Mouse (Mus musculus) liver, embryonic 11.5 days (tissue): ENCODE results near the gene Psmc3ip. TPM values are rescaled to one million over a fixed set of nuclear protein-coding genes. Genes with fewer than 3 reads are reported as not detected.
A peak's percentile ranks its signal among the peaks of the same experiment; 100 is the strongest.

ENCODE experiments used
- ATAC-seq: fragments of 200-750 bp; cut with Nextera tagmentation; replicated peaks from 2 replicates; pipeline ENCODE4 v1.8.0; 2017; ENCODE audit warnings: moderate number of reproducible peaks, mild to moderate bottlenecking, moderate TSS enrichment, moderate library complexity; ENCODE audit not compliant: low FRiP score
- DNase-seq: peaks from one replicate; pipeline ENCODE4 v3.0.0-alpha.2; 2017; ENCODE audit warnings: low spot score
- H3K27ac ChIP-seq: fragments of 300-500 bp; sonication (generic); 2 replicates; pipeline ENCODE4 v1.5.1; 2014; ENCODE audit warnings: mild to moderate bottlenecking, low read depth, low read length, control low read depth
- H3K27me3 ChIP-seq: fragments of 300-500 bp; sonication (generic); replicated peaks from 2 replicates; pipeline ENCODE4 v1.6.1; 2014; ENCODE audit warnings: low read length, mixed read lengths; ENCODE audit not compliant: control insufficient read depth, insufficient read depth
- H3K36me3 ChIP-seq: fragments of 300-500 bp; sonication (generic); 2 replicates; pipeline ENCODE4 v1.6.1; 2014; ENCODE audit warnings: mild to moderate bottlenecking, low read length, moderate library complexity, mixed read lengths; ENCODE audit not compliant: control insufficient read depth, insufficient read depth
- H3K4me1 ChIP-seq: fragments of 300-500 bp; sonication (generic); replicated peaks from 2 replicates; pipeline ENCODE4 v1.6.1; 2014; ENCODE audit warnings: low read length, mixed read lengths; ENCODE audit not compliant: control insufficient read depth, insufficient read depth
- H3K4me2 ChIP-seq: fragments of 300-500 bp; sonication (generic); 2 replicates; pipeline ENCODE4 v1.6.1; 2014; ENCODE audit warnings: mild to moderate bottlenecking, control low read depth, moderate library complexity
- H3K4me3 ChIP-seq: fragments of 300-500 bp; sonication (generic); 2 replicates; pipeline ENCODE4 v1.5.1; 2014; ENCODE audit warnings: low read depth, low read length, control low read depth
- H3K9ac ChIP-seq: fragments of 300-500 bp; sonication (generic); 2 replicates; pipeline ENCODE4 v1.6.1; 2014; ENCODE audit warnings: low read depth, low read length, control low read depth
- H3K9me3 ChIP-seq: fragments of 300-500 bp; sonication (generic); 2 replicates; pipeline ENCODE4 v1.6.1; 2016; ENCODE audit warnings: low read length, inconsistent platforms, mixed read lengths; ENCODE audit not compliant: control insufficient read depth
- WGBS: fragments of 180-500 bp; shearing (Covaris S2); extraction: QIAGEN DNeasy Blood & Tissue Kit; methylation state at CpG from one replicate; pipeline ENCODE4 v1.1.7; 2014; 5-methylcytosine and 5-hydroxymethylcytosine counted together
- polyA plus RNA-seq: library from polyadenylated mRNA; unstranded; fragments of >200 nt; fragmentation: Nextera tagmentation; extraction: Ambion mirVana; gene quantifications from 2 replicates; pipeline ENCODE4 v1.2.1, GENCODE M21; 2014

The Psmc3ip gene
- polyA plus RNA-seq, 1 experiment from 2014 or later: 42.8 TPM

DNA sequence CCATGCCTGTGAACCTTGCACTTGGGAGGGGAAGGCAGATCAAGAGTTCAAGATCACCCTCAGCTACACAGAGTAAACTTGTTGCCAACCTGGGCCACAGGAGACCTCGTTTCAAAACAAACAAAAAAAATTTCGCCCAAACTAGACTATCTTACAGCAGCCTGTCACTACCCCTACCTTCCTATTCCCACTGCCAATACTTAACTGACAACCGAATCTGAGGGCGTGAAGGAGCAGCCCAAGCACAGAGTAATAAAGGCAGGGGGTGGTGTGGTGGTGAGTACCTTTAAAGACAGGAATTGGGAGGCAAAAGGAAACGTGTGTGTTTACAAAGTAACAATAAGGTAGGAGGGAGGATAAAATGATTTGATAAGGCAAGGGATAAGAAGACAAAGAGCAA is 15.5 kb upstream of the Psmc3ip start:
- ATAC-seq (no peak), DNase-seq (no peak)
- WGBS: 57% methylated on average over 5 of the region's 5 CpGs
- Histone ChIP-seq H3K4me2 (no peak overlapping the region), H3K27ac (no peak overlapping the region), H3K4me1 (no peaks in the 10 kb centered on the region), H3K36me3 (peaks cover 4% of the 10 kb centered on the region; the same call in 1 of the 2 replicates), H3K9me3 (no peaks in the 10 kb centered on the region), H3K9ac (no peak overlapping the region), H3K27me3 (no peaks in the 10 kb centered on the region), H3K4me3 (no peak overlapping the region)

GRCm38 (mm10) chr11:101109351-101109750 is 14.1 kb upstream of the Psmc3ip start:
- no peak for DNase-seq
- no peaks in the 10 kb centered on the region for H3K9me3 ChIP-seq

DNA sequence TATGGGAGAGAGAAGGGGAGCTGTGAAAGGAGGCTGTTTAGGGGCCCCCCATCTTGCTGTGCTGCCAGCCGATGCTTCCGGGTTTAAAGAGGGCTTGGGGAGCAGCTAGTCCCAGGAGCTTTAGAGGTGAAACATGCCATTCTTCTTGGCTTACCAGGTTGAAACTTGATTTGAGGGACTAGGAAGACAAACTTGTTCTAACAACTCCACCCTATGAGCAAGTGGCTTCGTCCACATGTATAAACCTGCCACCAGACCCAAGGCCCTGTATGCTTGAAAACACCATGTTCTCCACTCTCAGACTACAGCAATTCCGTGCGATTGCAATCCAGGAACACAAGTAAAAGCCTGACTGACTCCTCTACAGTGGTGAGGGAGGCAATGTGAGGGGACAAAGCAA is 7.8 kb upstream of the Psmc3ip start:
- no peaks in the 10 kb centered on the region for H3K4me1 ChIP-seq
- H3K9ac ChIP-seq: no peak overlapping the region
- no peak overlapping the region for H3K4me2 ChIP-seq
- ATAC-seq: no peak
- H3K9me3 ChIP-seq: no peaks in the 10 kb centered on the region
- 88% methylated on average over 5 of the region's 5 CpGs for WGBS
- H3K36me3 ChIP-seq: peaks cover 35% of the 10 kb centered on the region
- no peaks in the 10 kb centered on the region for H3K27me3 ChIP-seq
- H3K27ac ChIP-seq: no peak overlapping the region
- DNase-seq: no peak
- H3K4me3 ChIP-seq: no peak overlapping the region

More at GRCm38 (mm10) chr11:101109351-101109750, 14.1 kb upstream of the Psmc3ip start:
- no peak overlapping the region for H3K4me3 ChIP-seq
- H3K27ac ChIP-seq: no peak overlapping the region
- peaks cover 8% of the 10 kb centered on the region; the same call in 1 of the 2 replicates for H3K36me3 ChIP-seq
- H3K9ac ChIP-seq: no peak overlapping the region
- 89% methylated on average over 4 of the region's 4 CpGs for WGBS
- no peak for ATAC-seq
- no peak overlapping the region for H3K4me2 ChIP-seq
- no peaks in the 10 kb centered on the region for H3K4me1 ChIP-seq
- no peaks in the 10 kb centered on the region for H3K27me3 ChIP-seq

DNA sequence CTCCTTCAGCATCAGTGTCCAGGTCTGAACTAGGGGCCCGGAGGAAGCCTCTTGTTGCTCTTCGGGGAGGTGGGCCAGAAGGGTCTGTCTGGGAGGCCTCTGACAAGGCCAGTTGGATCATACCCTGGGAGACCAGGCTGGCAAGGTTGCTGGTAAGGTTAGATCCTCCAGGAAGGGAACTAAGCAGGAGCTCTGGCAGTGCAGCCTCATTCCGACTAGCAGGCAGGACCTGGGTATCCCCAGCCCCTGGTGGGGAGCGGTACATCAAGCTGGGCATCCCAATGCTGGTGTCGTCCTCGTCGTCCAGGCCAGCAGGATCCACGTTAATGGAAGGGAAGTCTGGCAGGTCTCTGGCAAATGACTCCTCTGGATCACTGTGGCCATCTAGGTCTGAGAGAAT is 3.0 kb upstream of the Psmc3ip start:
- WGBS: 91% methylated on average over 8 of the region's 8 CpGs
- no peak overlapping the region for H3K9ac ChIP-seq
- H3K4me3 ChIP-seq: no peak overlapping the region
- peaks cover 5% of the 10 kb centered on the region for H3K4me1 ChIP-seq
- DNase-seq (no peak), ATAC-seq (no peak)
- H3K9me3 ChIP-seq: no peaks in the 10 kb centered on the region
- H3K27me3 ChIP-seq: no peaks in the 10 kb centered on the region
- no peak overlapping the region for H3K27ac ChIP-seq
- no peak overlapping the region for H3K4me2 ChIP-seq
- H3K36me3 ChIP-seq: peaks cover 43% of the 10 kb centered on the region

GRCm38 (mm10) chr11:101094930-101095313 is 314 bp downstream of the Psmc3ip start:
- Histone ChIP-seq H3K27me3 (no peaks in the 10 kb centered on the region), H3K9me3 (no peaks in the 10 kb centered on the region), H3K4me1 (peaks cover 8% of the 10 kb centered on the region), H3K36me3 (peaks cover 52% of the 10 kb centered on the region), H3K9ac (peak overlapping the region; percentile 82), H3K27ac (peak overlapping the region; percentile 86; the same call in 1 of the 2 replicates), H3K4me2 (peak overlapping the region; percentile 96), H3K4me3 (peak overlapping the region; percentile 62)
- DNase-seq (no peak), ATAC-seq (peak; percentile 35; the same call in 1 of the 2 replicates)
- under 1% methylated on average over 18 of the region's 18 CpGs for WGBS

GRCm38 (mm10) chr11:101089931-101090330 is 5.3 kb downstream of the Psmc3ip start:
- no peak overlapping the region for H3K27ac ChIP-seq
- DNase-seq: no peak
- no peaks in the 10 kb centered on the region for H3K27me3 ChIP-seq
- H3K4me3 ChIP-seq: no peak overlapping the region
- ATAC-seq: no peak
- peaks cover 50% of the 10 kb centered on the region for H3K36me3 ChIP-seq
- WGBS: 83% methylated on average over 1 of the region's 1 CpGs
- no peak overlapping the region for H3K9ac ChIP-seq
- no peaks in the 10 kb centered on the region for H3K9me3 ChIP-seq
- no peak overlapping the region for H3K4me2 ChIP-seq
- peaks cover 35% of the 10 kb centered on the region for H3K4me1 ChIP-seq

GRCm38 (mm10) chr11:101087682-101088055 is 7.6 kb downstream of the Psmc3ip start:
- WGBS: 11% methylated on average over 8 of the region's 8 CpGs
- 0 out of 2 replicates have a peak, but pooled peaks have one; percentile 1 for ATAC-seq
- peak overlapping the region; percentile 87 for H3K9ac ChIP-seq
- H3K4me2 ChIP-seq: peak overlapping the region; percentile 98
- no peaks in the 10 kb centered on the region for H3K27me3 ChIP-seq
- H3K4me1 ChIP-seq: peaks cover 40% of the 10 kb centered on the region
- peak overlapping the region; percentile 92 for H3K4me3 ChIP-seq
- H3K9me3 ChIP-seq: no peaks in the 10 kb centered on the region
- H3K27ac ChIP-seq: peak overlapping the region; percentile 81
- peaks cover 41% of the 10 kb centered on the region for H3K36me3 ChIP-seq
- DNase-seq: no peak

- peaks cover 38% of the 10 kb centered on the region for H3K4me1 ChIP-seq
- peak within 1 kb of the TSS; percentile 81 for H3K27ac ChIP-seq
- peak within 1 kb of the TSS; percentile 92 for H3K4me3 ChIP-seq
- peaks cover 35% of the 10 kb centered on the region for H3K36me3 ChIP-seq
- peak; percentile 85 for DNase-seq
- no peaks in the 10 kb centered on the region for H3K9me3 ChIP-seq
- H3K27me3 ChIP-seq: no peaks in the 10 kb centered on the region
- H3K4me2 ChIP-seq: peak within 1 kb of the TSS; percentile 98
- peak within 1 kb of the TSS; percentile 87 for H3K9ac ChIP-seq
- 3% methylated on average over 52 of the region's 52 CpGs for WGBS
- ATAC-seq: peak; percentile 81
Measured at GRCm38 (mm10) chr11:101086756-101087681, 8.2 kb downstream of the Psmc3ip start, which contains the start of gene Mlx. Gene Mlx (plus strand): TSS chr11:101087277.
